Mouse (Mus musculus) frontal cortex, postnatal 10 days (tissue): ENCODE data around the gene Btbd35f21.
"Not testable (repeated sequence)": the region's sequence is repeated elsewhere in the genome, so short reads cannot be mapped to it uniquely, and the experiment has no call there.

Experiments used
- DNase-seq, 2 experiments: peaks; one replicate each; pipeline ENCODE4 v3.0.0; 2022; ENCODE audit warnings: low spot score in 2 of 2, mixed read lengths in 1 of 2

The Btbd35f21 gene

DNA sequence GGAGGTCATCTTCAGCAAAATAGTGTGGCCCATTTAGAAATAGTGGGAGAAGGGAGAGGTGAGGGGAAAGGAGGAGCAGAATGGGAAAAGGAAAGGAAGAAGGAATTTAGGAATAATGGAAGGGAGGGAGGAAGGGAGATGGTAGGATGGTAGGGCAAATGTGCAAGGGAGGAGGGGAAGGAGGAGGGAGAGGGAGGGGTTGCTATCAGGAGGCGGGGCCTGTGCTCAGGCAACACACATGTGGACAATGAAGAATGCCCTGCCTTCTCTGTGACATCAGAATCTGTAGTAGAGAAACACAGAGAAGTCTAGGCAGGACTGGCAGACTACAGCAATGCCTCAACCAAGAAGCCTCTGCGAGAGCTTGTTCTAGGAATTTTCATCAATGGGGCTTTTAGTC is at the start of gene Btbd35f21:
TSS of gene Btbd35f21 (plus strand) at position 301 of the 400 bp plus-strand sequence.
- not testable (repeated sequence) for DNase-seq
